In the genomic region with DNA sequence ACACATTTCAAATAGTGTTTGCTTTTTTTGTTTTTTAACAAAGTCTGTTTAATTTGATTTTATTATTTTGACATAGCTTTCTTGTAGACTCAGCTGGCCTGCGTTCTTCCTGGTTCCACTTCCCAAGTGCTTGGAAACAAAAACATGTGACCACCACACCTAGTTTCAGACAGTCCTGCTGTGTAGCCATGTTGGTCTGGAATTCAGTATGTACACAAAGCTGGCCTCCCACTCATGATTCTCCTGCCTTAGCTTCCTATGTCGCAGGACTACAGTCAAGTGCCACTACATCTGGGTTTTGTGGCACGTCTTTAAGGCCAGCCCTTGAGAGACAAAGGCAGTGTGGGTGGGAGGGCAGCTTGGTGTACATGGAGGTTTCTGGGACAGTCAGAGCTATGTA, we compare ENCODE assay signal across 18 mouse cellular contexts. TPM values are rescaled to one million over a fixed set of nuclear protein-coding genes. Genes with fewer than 3 reads are reported as not detected.
"Had no signal": no experiment of that assay in that cellular context is flagged by ENCODE, and none has a peak within 500 bp of the region (broad histone marks: within the 10 kb centered on the region; RNA-seq: fewer than 3 reads in every experiment).

No protein-coding gene starts in this region.

- H3K4me1 ChIP-seq: liver, embryonic 15.5 days; lung, embryonic 15.5 days; midbrain, embryonic 10.5 days; midbrain, embryonic 12.5 days; neural tube, embryonic 13.5 days; neural tube, embryonic 15.5 days had no signal

- H3K4me3 ChIP-seq: liver, embryonic 13.5 days; liver, embryonic 15.5 days; lung, embryonic 15.5 days; midbrain, embryonic 10.5 days; midbrain, embryonic 12.5 days; myocyte; neural tube, embryonic 13.5 days; neural tube, embryonic 15.5 days had no signal

- H3K9ac ChIP-seq: liver, embryonic 13.5 days; liver, embryonic 15.5 days; liver, postnatal 0 days; lung, embryonic 15.5 days; midbrain, embryonic 12.5 days; neural tube, embryonic 13.5 days; neural tube, embryonic 15.5 days had no signal

- H3K27ac ChIP-seq: liver, embryonic 13.5 days; liver, embryonic 15.5 days; lung, embryonic 15.5 days; midbrain, embryonic 10.5 days; midbrain, embryonic 12.5 days; neural tube, embryonic 13.5 days; neural tube, embryonic 15.5 days had no signal

- H3K9me3 ChIP-seq: liver, embryonic 13.5 days; liver, embryonic 15.5 days; lung, embryonic 15.5 days; midbrain, embryonic 10.5 days; midbrain, embryonic 12.5 days; neural tube, embryonic 13.5 days; neural tube, embryonic 15.5 days had no signal

- ATAC-seq: midbrain, embryonic 16.5 days had no signal

- H3K4me2 ChIP-seq: liver, embryonic 11.5 days; liver, embryonic 13.5 days; liver, embryonic 15.5 days; lung, embryonic 15.5 days; midbrain, embryonic 12.5 days; neural tube, embryonic 13.5 days; neural tube, embryonic 15.5 days had no signal

- H3K27me3 ChIP-seq: liver, embryonic 13.5 days; liver, embryonic 15.5 days; lung, embryonic 15.5 days; midbrain, embryonic 12.5 days; neural tube, embryonic 13.5 days; neural tube, embryonic 15.5 days had no signal

RNA-seq across cellular contexts. Expression of gene Ctsk, which starts 48.1 kb away (rescaled TPM):
- total RNA-seq: megakaryocyte-erythroid progenitor cell, adult 5-6 weeks had no signal

RNA-seq across cellular contexts. Expression of gene 4930558C23Rik, which starts 48.3 kb away (rescaled TPM):
- total RNA-seq: megakaryocyte, adult 5-6 weeks; megakaryocyte-erythroid progenitor cell, adult 5-6 weeks had no signal
- polyA plus RNA-seq: liver, embryonic 11.5 days; liver, embryonic 13.5 days; liver, embryonic 15.5 days; liver, postnatal 0 days; lung, embryonic 15.5 days; midbrain, embryonic 10.5 days; midbrain, embryonic 12.5 days; midbrain, embryonic 14.5 days; midbrain, embryonic 16.5 days; myocyte; neural tube, embryonic 11.5 days; neural tube, embryonic 13.5 days; neural tube, embryonic 15.5 days; small intestine, adult 2 months; stomach, embryonic 14.5 days; urinary bladder, adult 2 months had no signal
